Mouse (Mus musculus): ENCODE measurements around the gene Plekhg1.

The Plekhg1 gene

DNA sequence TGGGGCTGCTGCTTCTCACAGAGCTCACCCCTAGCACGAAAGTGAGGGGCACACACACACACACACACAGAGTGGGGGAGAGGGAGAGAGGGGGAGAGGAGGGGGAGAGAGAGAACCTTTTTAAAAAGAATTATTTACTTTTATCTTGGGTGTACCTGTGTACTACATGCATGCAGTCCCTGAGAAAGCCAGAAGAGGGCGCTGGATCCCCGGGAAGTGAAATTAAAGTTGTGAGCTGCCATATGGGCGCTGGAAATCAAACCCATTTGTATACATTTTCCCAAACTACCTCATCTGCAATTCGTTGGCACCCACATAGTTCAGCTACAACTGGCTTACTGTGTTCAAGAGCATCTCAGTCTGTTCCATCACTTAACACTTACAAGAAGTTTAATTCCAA lies 218.4 kb downstream of the Plekhg1 start:
- DNase-seq (ENCODE audit: low read depth) = no peak

DNA sequence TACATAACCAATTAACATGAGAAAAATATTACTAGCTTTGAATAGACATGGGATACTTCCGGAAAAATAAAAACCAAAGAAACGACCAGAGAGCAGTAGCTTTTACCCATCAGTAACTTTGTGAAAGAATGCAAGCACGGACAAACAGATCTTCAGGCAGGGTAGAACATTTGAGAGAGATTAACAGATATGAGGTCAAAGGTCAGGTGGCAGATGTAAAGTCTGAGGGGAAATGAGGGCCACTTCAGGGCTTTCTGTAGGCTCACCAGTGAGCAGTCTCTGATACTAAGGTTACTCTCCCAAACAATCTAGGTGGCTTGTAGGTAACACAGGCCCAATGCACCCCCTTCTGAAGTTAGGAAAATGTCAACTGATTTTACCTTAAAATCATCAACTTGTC lies 228.9 kb downstream of the Plekhg1 start:
- no peak for DNase-seq (ENCODE audit: low read depth)

DNA sequence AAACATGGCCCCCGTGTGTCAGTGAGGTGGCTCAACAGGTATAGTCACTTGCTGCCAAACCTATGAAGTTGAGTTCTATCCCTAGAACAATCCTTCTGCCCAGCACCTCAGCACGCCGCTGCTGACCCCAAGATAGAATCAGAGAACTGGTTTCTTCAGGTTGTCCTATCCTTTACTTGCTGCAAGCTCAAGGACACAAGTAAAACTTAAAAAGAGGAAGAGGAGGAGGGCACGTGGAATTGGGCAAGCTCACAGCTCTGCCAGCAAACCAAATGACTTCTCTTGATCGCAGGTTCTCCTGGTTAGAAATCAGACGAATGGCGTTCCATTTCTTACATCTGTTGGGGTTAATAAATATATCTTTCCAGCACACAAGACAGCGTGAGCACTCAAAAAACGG lies 232.1 kb downstream of the Plekhg1 start:
- DNase-seq (ENCODE audit: low read depth) = no peak

DNA sequence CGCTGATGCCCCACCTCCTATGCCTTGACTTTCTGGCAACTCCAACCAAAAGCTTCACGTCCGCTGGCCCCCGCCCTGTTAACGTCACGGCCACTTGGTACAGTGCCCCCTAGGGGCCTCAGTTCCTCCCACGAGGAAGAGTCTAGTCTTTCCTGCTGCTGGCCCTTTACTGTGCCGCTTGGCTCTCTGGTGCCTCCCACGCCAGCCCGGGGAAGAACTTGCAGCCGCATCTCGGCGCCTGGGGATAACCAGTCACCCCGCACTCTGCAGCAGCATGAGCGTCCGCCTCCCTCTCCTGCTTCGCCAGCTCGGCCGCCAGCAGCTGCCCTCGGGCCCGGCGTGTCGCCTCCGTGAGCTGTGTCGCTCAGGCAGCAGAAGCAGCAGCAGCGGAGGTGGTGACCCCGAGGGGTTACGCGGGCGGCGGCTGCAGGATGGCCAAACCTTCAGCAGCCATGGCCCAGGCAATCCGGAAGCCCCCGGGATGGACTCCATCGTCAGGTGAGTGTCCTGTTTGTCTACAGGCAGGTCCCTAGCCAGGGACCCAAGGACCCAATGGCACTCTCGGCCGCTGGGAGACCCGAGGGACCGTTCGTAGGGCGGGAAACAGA lies 232.9 kb downstream of the Plekhg1 start, which contains the start of gene Mthfd1l:
Mthfd1l (plus strand) TSS at position 138 of the 608 bp plus-strand sequence.
- DNase-seq (ENCODE audit: low read depth) = peak; percentile 93

DNA sequence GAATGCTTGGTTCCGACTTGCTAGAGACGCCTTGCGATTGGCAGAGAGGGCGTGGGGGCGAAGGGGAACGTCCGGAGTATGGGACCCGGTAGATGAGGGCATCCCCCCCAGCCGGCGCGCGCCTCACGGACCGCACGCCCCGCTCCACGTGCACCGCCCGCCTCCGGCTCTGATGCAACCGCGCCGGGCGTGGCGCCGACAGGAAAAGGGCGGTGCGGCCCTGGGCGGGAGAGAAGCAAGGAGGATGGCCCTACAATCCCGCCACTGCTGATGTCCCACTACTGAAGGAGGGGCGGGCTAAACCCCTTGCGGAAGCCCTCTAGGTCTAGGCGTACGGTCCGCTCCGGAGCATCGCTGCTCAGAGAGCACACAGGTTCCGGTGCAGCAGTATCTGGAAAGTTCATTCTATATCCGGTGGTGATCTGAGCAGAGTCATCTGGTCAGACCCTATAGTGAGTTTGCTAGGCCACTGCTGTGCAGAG lies 233.5 kb downstream of the Plekhg1 start:
- peak; percentile 89 for DNase-seq (ENCODE audit: low read depth)

DNA sequence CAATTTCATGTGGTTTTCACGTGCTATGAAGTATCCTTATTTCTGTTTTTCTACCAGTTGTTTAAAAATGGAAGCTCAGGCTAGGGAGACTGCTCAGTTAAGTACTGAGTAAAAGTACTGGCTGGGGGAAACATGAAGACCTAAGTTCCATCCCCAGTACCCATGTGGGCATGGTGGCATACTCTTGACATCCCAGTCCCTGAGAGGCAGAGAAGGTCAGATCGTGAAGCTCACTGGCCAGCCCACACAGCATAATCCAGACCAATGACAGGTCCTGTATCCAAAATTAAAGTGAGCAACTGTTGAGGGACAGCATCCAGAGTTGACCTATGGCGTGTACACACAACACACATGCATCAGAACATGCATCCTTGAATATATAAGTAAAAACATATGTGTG lies 234.2 kb downstream of the Plekhg1 start:
- no peak for DNase-seq (ENCODE audit: low read depth)

DNA sequence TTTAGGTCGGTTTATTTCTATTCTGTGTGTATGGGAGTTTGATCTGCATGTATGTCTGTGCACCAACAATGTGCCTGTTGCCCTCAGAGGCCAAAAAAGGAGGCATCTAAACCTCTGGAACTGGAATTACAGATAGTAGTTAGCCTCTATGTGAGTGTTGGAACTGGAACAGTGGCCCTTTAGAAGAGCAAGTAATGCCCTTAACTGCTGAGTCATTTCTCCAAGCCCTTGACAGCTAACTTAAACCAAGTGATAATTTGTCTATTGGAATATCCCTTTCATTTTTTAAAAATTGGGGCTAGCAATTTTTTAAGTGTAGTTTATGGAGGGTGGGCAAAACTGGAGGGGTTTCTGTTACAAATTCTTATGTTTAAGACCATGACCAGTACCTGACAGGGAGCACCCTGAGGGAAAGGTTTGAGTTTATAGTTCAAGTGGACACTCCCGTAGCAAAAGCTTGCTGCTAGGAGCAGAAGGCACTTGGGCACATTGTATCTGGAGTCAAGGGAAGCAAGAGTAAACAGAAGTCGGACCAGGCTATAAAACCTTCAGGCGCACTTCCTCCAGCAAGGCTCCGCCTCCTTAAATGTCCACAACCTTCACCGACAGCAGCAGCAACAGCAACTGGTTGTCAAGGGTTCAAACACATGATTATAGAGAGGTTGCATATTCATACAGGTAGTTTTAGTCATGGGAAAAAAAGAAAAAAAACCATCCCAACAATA lies 235.9 kb downstream of the Plekhg1 start:
- no peak for DNase-seq (ENCODE audit: low read depth)

DNA sequence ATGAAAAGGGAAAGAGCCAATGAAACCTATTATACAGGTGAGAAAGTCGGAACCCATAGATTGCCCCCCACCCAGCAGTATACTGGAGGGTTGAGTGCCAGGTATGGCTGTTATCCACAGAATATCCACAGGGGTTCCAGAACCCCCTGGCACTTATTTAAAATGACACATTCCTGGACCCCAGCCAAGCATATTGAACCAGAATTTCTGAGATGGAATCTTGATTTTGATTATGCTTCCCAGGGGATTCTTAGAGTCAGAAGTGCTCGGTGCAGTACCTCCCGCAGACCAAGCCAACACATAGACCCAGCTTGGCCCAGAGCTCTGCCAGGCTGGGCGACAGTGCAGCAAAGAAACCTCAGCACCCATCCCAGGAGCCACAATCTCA lies 236.5 kb downstream of the Plekhg1 start:
- no peak for DNase-seq (ENCODE audit: low read depth)

DNA sequence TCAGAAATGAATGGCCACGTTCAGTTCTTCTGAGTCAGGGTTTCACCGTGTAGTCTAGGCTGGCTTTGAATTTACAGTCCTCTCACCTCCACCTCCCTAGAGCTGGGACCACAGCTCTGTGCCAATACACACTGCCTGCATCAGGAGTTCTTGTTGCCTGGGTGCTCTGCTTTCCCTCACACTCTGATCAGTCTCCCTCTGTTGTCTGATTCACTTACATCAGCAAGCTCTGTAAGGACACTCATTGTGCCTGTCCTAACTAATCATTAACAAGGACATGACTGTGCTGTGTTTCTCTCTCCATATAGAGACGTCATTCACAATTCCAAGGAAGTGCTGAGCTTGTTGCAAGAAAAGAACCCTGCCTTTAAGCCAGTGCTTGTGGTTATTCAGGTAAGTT lies 238.2 kb downstream of the Plekhg1 start:
- no peak for DNase-seq (ENCODE audit: low read depth)

DNA sequence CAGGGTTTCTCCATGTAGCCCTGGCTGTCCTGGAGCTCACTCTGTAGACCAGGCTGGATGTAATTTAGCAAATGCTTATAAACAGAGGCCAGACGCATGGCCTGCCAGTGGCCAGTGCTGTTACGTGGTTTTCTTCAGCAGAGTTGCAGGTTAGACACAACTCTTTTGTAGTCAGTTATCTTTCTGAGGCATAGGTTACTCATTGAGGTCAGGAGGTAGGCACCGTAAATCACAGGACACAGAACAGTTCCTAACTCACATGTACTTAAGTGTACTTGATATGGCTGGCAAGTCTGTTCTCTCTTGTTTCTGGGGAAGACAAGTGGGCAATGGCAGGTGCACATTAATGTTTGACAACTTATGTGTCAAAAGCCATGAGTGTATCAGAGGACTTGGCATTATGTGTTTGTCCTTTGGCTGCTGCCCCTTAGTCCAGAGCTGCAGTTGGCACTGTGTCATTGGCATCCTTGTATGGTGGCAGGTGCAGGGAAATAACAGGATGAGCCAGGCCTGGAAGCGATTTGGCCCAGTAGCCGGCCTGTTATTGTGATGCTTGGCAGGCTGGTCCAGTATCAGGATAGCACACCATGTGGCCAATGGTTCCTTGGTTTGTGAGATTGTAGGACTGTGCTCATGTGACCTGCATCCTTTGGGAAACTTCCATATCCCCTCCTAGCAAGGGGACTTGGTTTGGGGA lies 238.8 kb downstream of the Plekhg1 start:
- DNase-seq (ENCODE audit: low read depth) = no peak

DNA sequence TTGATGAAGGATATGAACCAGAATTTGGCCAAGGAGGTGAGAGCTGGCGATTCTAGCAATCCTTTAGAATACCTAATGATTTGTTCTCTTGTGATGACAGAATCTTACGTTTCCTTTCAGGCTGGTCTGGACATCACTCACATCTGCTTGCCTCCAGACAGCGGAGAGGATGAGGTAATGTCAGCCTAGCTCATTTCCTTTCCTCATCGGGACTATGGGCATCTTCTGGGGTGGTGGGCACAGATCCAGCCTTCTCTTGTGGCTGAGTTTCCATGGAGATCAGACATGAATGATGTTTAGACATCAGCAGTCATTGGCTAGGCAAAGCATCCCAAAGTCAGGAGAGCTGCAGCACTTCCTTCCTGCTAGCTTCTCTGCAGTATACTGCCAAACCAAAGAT lies 240.1 kb downstream of the Plekhg1 start:
- DNase-seq (ENCODE audit: low read depth) = no peak

DNA sequence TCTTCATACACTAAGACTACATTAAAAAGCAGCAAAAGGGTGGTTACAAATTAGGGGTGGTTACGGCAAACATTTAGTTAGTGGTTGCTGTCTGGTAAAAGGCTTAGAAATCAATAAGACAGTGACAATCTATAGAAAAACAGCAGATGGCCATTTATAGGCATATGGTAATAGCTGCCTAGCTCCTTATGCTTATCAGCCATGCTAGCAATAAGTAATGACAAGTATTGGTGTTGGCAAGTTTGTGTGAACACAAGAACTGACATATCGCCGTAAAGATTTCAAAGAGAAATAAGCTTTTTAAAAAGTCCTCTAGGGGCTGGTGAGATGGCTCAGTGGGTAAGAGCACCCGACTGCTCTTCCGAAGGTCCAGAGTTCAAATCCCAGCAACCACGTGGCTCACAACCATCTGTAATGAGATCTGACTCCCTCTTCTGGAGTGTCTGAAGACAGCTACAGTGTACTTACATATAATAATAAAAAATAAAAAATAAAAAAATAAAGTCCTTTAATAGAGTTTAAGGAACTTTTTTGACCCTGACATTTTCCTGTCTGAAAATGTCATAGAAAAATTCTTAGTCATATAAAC lies 250.2 kb downstream of the Plekhg1 start:
- no peak for DNase-seq (ENCODE audit: low read depth)

DNA sequence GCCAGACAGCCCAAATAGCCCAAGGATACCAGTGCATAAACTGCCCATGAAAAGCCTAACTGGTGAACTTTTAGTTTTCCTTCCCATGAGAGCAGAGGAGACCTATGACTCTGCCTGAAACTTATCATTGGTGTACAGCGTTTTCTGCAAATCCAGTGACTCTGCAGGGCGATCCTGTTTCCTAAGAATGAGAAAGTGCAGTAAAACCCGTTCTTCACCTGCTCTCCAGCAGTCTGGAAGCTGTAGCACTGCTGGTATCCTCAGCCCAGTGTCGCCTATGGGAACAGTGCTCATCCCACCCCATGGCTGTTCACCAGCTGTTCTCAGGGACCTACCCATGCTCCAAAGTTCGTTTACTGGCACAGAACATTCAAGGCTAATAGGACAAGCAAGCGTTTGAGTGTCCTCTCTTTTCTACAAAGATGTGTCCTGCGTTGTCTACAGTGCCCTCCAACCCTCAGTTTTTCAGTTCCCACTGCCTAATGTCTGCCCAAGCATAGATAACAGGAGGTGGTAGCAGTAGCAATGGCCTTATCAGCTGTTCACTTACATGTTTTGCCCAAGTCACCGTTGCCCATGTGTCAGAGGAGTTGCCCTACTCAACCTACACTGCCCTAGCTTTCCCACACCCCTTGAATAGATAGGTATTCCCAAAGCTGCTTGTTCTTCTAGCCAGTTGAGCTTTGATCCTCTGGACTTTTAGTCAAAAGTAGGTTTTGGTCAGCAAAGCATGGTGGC lies 253.4 kb downstream of the Plekhg1 start:
- no peak for DNase-seq (ENCODE audit: low read depth)

DNA sequence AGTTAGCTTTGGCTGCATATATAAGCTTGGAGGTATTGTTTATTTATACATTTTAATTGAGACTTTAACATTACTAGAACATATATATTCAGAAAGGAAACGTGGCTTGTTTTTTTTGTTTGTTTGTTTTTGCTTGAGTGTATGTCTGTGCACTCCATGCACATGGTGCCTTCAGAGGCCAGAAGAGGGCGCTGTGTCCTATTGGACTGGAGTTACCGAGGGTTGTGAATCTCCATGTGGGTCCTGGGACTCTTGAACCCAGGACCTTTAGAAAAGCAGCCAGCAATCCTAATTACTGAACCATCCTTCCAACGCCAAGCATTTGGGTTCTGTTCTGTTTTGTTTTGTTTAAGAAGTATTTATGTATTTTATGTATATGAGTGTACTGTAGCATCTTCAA lies 255.1 kb downstream of the Plekhg1 start:
- DNase-seq (ENCODE audit: low read depth) = peak; percentile 34

DNA sequence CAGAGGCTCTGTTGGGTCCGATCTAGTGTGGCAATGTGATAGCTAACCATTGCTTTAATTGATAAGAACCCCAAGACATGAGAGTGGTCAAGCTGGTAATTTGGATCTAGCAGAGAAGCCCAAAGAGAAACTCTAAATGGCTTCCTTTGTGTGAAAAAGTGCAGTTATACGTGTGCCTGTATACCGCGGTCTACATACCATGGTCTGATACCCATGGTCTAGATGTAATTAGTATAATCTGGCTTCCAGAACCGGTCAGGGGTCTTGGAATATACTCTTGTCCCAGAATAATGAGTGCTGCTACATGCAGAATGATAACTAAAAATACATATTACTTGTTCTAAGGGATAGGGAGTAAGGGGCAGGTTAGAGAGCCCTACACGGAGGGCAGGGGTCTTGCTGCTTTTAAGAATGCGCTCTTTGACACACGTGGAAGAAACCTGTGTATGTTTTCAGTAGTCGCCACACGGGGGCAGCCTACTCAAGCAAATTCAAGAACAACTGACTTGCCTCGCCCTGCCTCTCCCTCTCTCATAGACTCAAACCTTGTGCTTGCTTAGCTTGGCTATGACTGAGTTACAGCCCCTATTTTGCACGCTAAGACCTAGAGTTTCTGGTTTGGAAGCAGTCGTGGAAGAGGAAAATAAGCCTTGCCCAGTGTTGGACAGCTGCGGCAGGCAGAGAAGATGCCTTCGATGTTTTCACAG lies 256.2 kb downstream of the Plekhg1 start:
- DNase-seq (ENCODE audit: low read depth) = peak; percentile 85

DNA sequence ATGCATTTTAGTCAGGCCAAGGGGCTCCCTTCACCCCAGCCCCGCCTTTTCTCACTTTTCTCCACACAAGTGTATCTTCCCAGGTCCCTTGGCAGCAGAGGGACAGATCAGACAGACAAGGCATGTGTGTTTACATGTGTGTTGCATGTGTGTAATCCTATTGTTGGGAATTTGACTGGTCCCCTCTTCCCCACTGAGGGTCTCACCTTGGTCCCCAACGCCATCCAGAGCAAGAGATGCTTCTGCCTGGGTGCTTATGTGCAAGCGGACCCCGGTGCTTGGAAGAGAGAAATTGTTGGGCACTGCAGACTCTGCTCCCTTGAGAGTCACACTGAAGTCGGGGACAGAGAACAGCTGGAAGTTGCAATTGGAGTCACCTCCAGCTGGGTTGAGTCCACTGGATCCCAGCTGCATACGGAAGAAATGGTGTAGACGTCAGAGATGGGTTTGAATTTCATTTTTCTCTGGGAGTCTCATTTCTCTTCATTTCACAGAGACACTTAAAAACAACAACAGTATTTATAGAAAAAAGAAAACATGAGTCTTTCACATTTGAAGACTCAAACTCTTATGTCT lies 257.8 kb downstream of the Plekhg1 start:
- no peak for DNase-seq (ENCODE audit: low read depth)

DNA sequence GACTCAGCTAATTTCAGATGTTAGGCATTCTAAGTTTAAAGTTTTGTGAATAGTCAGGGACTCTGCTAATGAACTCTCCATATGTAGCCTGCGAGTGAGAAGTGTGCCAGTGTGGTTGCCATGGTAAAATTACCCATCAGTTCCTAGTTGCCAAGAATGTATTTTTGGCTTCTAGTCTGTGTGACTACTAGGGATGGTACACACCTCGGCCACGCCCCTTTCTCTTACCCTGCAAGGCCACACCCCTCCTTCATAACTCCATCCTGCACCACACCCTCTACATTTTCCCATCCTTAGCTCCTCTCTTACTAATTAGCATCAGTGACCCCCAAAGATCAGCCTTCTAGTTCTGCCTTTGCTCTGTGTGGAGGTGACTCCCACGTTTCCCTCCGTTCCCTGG lies 262.5 kb downstream of the Plekhg1 start:
- DNase-seq (ENCODE audit: low read depth) = no peak

DNA sequence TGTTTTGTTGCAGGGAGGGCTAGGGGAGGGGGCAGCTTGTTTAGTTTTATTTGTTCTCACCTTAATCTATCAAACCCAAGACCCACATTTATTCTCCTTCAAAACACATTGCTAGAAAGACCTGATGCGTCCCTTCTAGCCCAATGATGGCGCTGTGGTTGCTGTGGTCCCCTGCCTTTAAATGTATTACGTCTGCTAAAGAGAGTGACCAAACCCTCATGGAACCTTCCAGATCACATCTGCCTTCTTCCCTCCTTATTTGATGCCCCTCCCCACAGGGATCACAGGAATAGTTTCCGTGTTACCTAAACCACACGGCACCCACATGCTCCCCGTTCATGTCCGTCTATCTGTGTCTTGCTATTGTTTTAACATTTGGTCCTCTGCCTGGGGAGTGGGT lies 265.0 kb downstream of the Plekhg1 start:
- DNase-seq (ENCODE audit: low read depth) = no peak

DNA sequence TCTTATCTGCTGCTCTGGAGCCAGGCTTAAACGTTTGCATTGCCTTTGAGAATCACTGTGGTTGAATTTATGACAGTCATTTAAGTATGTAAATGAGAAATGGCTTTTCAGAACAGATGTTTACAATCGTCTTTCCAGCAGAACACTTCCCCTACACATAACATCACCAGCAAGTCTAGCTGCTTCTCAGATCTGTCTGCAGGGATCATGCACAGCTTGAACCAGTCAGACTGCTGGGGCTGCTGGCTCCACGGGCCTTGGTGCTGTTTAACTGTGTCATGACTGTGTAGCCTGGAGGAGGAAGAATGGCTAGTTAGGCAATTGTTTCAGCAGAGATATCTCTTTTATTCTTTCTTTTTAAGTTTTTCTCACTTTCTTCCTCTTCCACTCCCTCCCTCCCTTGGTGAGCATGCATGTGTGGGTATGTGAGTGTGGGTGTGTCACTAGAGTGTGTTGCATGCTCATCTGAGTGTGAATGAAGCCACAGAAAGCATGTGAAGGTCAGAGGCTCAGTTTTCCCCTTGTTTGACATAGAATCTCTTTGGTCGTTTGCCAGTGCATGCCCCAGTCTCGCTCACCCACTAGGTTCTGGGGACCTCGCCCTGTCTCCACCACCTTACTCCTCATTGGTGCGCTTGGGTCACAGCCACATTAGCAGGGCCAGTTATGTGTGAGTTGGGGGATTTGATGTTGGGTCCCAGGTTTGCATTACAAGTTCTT lies 266.3 kb downstream of the Plekhg1 start:
- no peak for DNase-seq (ENCODE audit: low read depth)
